Mouse (Mus musculus) kidney, adult 2 months (tissue): ENCODE results near the gene Gna15.
A peak's percentile ranks its signal among the peaks of the same experiment; 100 is the strongest.

Experiments
- CTCF ChIP-seq: fragments of 200-500 bp; conservative IDR thresholded peaks from 2 replicates; pipeline ENCODE4 v1.5.1; 2011; ENCODE audit warnings: low read depth, mild to moderate bottlenecking, control low read depth, low read length, moderate library complexity, mixed read lengths; ENCODE audit not compliant: insufficient read depth, insufficient read length
- POLR2A ChIP-seq: fragments of 200-500 bp; IDR thresholded peaks from one replicate; pipeline ENCODE4 v1.6.1; 2011; ENCODE audit warnings: low read depth, low read length, control low read depth

DNA sequence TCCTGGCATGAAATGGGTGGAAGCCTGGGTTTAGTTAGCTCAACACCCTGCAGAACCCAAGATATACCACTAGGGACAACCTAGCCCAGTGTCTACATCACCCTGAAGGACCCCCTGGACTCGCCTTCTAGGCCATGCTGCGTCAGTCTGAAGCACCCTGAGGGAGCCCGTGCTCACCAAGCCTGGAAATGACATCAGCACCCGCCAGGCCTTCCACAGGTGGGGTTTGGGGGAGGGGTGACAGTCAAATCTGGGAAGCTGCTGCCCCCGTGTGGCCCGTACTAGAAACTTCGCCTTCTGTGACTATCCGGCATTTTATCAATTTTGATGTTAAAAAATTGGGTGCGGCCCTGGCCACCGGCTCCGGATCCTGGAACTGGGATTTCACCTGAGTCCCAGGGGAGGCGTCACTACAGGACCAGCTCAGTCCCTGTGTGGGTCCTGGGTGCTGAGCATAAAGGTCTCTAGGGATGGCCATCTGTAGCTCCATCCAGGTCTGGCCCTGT, 27.6 kb upstream of the Gna15 start:
- TF ChIP-seq POLR2A (no peak), CTCF (peak; percentile 69)
